Mouse (Mus musculus) cortical plate, adult 2 months (tissue): ENCODE data around the gene Cstf1. TPM values are rescaled to one million over a fixed set of nuclear protein-coding genes. Genes with fewer than 3 reads are reported as not detected.

Experiments used
- H3K27ac ChIP-seq: fragments of 200-500 bp; 2 replicates; pipeline ENCODE4 v1.5.1; 2012; ENCODE audit warnings: low read length, control low read depth, inconsistent platforms; ENCODE audit not compliant: insufficient read depth
- H3K4me1 ChIP-seq: fragments of 200-500 bp; 2 replicates; pipeline ENCODE4 v1.6.1; 2011; ENCODE audit warnings: low read length; ENCODE audit not compliant: control insufficient read depth, insufficient read depth
- H3K4me3 ChIP-seq: fragments of 200-500 bp; 2 replicates; pipeline ENCODE4 v1.5.1; 2011; ENCODE audit warnings: mild to moderate bottlenecking, low read length, control low read depth; ENCODE audit not compliant: insufficient read depth
- CTCF ChIP-seq: fragments of 200-500 bp; IDR thresholded peaks from 2 replicates; pipeline ENCODE4 v1.5.1; 2011; ENCODE audit warnings: mild to moderate bottlenecking, control low read depth, low read length; ENCODE audit not compliant: insufficient read depth; ENCODE audit errors: extremely low read depth
- POLR2A ChIP-seq: fragments of 200-500 bp; IDR thresholded peaks from 2 replicates; pipeline ENCODE4 v1.6.1; 2011; ENCODE audit warnings: mild to moderate bottlenecking, low read length, control low read depth; ENCODE audit not compliant: insufficient read depth; ENCODE audit errors: extremely low read depth
- polyA plus RNA-seq: library from polyadenylated mRNA; depleted of rRNA; stranded (reverse); fragments of >200 nt; gene quantifications from 2 replicates; pipeline ENCODE4 v1.2.3, GENCODE M21; 2012

Gene Cstf1
- polyA plus RNA-seq, 1 experiment: 25.7 TPM

- Histone ChIP-seq H3K4me1 (no peaks in the 10 kb centered on the region), H3K4me3 (peak within 1 kb of the TSS; percentile 70), H3K27ac (no peak within 1 kb of the TSS)
Observed at GRCm38 (mm10) chr2:172345258-172345738, 25.2 kb upstream of the Cstf1 start, which contains the start of gene Fam210b. TSS of gene Fam210b (plus strand) at chr2:172345565.

GRCm38 (mm10) chr2:172346034-172346929 is 24.2 kb upstream of the Cstf1 start:
- no peak for TF ChIP-seq CTCF
- no peak for TF ChIP-seq POLR2A
- H3K4me1 ChIP-seq: no peaks in the 10 kb centered on the region
- no peak overlapping the region for H3K27ac ChIP-seq
- peak overlapping the region; percentile 70 for H3K4me3 ChIP-seq

More at GRCm38 (mm10) chr2:172345258-172345738, 25.2 kb upstream of the Cstf1 start, which contains the start of gene Fam210b:
- TF ChIP-seq POLR2A (peak; percentile 55; the same call in 1 of the 2 replicates), CTCF (no peak)

GRCm38 (mm10) chr2:172346933-172347611 is 23.4 kb upstream of the Cstf1 start:
- no peak for TF ChIP-seq CTCF
- TF ChIP-seq POLR2A: no peak
- no peaks in the 10 kb centered on the region for H3K4me1 ChIP-seq
- no peak overlapping the region for H3K27ac ChIP-seq
- H3K4me3 ChIP-seq: no peak overlapping the region; the same call in 1 of the 2 replicates

GRCm38 (mm10) chr2:172348297-172348950 is 22.1 kb upstream of the Cstf1 start:
- no peak overlapping the region for H3K4me3 ChIP-seq
- no peaks in the 10 kb centered on the region for H3K4me1 ChIP-seq
- H3K27ac ChIP-seq: no peak overlapping the region
- no peak for TF ChIP-seq POLR2A

- TF ChIP-seq CTCF: no peak
- no peak for TF ChIP-seq POLR2A
- Histone ChIP-seq H3K4me1 (0 out of 2 replicates have a peak, but pooled peaks cover 2% of the 10 kb centered on the region), H3K4me3 (no peak overlapping the region), H3K27ac (no peak overlapping the region)
Observed at GRCm38 (mm10) chr2:172349776-172350175, 20.7 kb upstream of the Cstf1 start.

- Histone ChIP-seq H3K27ac (no peak overlapping the region), H3K4me3 (no peak overlapping the region), H3K4me1 (0 out of 2 replicates have a peak, but pooled peaks cover 2% of the 10 kb centered on the region)
- TF ChIP-seq CTCF: no peak
Observed at GRCm38 (mm10) chr2:172350773-172351172, 19.7 kb upstream of the Cstf1 start.

GRCm38 (mm10) chr2:172353218-172353617 is 17.3 kb upstream of the Cstf1 start:
- H3K4me3 ChIP-seq: no peak overlapping the region
- TF ChIP-seq CTCF (no peak), POLR2A (no peak)
- 0 out of 2 replicates have a peak, but pooled peaks cover 2% of the 10 kb centered on the region for H3K4me1 ChIP-seq
- H3K27ac ChIP-seq: no peak overlapping the region

- no peak overlapping the region for H3K4me3 ChIP-seq
- H3K4me1 ChIP-seq: 0 out of 2 replicates have a peak, but pooled peaks cover 2% of the 10 kb centered on the region
- TF ChIP-seq POLR2A: no peak
- TF ChIP-seq CTCF: no peak
- H3K27ac ChIP-seq: no peak overlapping the region
Observed at GRCm38 (mm10) chr2:172354761-172355160, 15.7 kb upstream of the Cstf1 start.

- 0 out of 2 replicates have a peak, but pooled peaks cover 2% of the 10 kb centered on the region for H3K4me1 ChIP-seq
- no peak overlapping the region for H3K27ac ChIP-seq
- TF ChIP-seq POLR2A (no peak), CTCF (no peak)
- no peak overlapping the region for H3K4me3 ChIP-seq
Observed at GRCm38 (mm10) chr2:172355833-172356232, 14.6 kb upstream of the Cstf1 start.
